Mouse (Mus musculus) erythroblast, adult 5-6 weeks (primary cell): ENCODE results near the gene Arhgap45. TPM values are rescaled to one million over a fixed set of nuclear protein-coding genes. Genes with fewer than 3 reads are reported as not detected.

Experiments used
- ATAC-seq: replicated peaks from 2 replicates; pipeline ENCODE4 v1.8.0; 2016; ENCODE audit warnings: moderate number of reproducible peaks, mild to moderate bottlenecking, moderate TSS enrichment, inconsistent platforms; ENCODE audit not compliant: poor library complexity, low FRiP score, severe bottlenecking
- total RNA-seq, 2 experiments: library from RNA; stranded (forward) in 1 of 2; stranded (reverse) in 1 of 2; fragments of 150-400 nt in 1 of 2; fragments of 200-764, 138-1000 nt in 1 of 2; gene quantifications; 2 replicates each; pipeline versions ENCODE4 v1.2.3 to v1.2.4; 2015 to 2017; ENCODE audit warnings: low replicate concordance in 2 of 2

Gene Arhgap45
- total RNA-seq, 2 experiments from 2014 or later = 23.1 to 35.8 TPM

- ATAC-seq = peak; percentile 42
Measured at GRCm38 (mm10) chr10:79986232-79986878, 30.1 kb upstream of the Arhgap45 start.

- ATAC-seq = 0 out of 2 replicates have a peak, but pooled peaks have one; percentile 12
Measured at GRCm38 (mm10) chr10:79986963-79987362, 29.5 kb upstream of the Arhgap45 start.

- no peak for ATAC-seq
Measured at GRCm38 (mm10) chr10:79987771-79988505, 28.5 kb upstream of the Arhgap45 start.

GRCm38 (mm10) chr10:79988506-79989271, 27.8 kb upstream of the Arhgap45 start, which contains the start of gene Cnn2:
Cnn2 (plus strand) TSS chr10:79988584.
- no peak for ATAC-seq

GRCm38 (mm10) chr10:79989272-79989786, 27.1 kb upstream of the Arhgap45 start:
- no peak for ATAC-seq

GRCm38 (mm10) chr10:79989870-79990269, 26.6 kb upstream of the Arhgap45 start:
- no peak for ATAC-seq

GRCm38 (mm10) chr10:79991099-79991498, 25.4 kb upstream of the Arhgap45 start:
- ATAC-seq = no peak

- ATAC-seq = no peak
Measured at GRCm38 (mm10) chr10:79991548-79991947, 24.9 kb upstream of the Arhgap45 start.

- ATAC-seq = no peak
Measured at GRCm38 (mm10) chr10:79994397-79995115, 21.9 kb upstream of the Arhgap45 start.

- no peak for ATAC-seq
Measured at GRCm38 (mm10) chr10:79995636-79996035, 20.8 kb upstream of the Arhgap45 start.

GRCm38 (mm10) chr10:79996272-79997033, 20.0 kb upstream of the Arhgap45 start, which contains the start of gene Abca7:
Abca7 (plus strand) TSS chr10:79996494.
- peak; percentile 84 for ATAC-seq

- ATAC-seq = peak; percentile 72
Measured at GRCm38 (mm10) chr10:79997034-79997760, 19.3 kb upstream of the Arhgap45 start.

- ATAC-seq = peak; percentile 29
Measured at GRCm38 (mm10) chr10:79997819-79998218, 18.6 kb upstream of the Arhgap45 start.

GRCm38 (mm10) chr10:80001945-80002344, 14.5 kb upstream of the Arhgap45 start:
- ATAC-seq = no peak

GRCm38 (mm10) chr10:80002829-80003228, 13.6 kb upstream of the Arhgap45 start:
- no peak for ATAC-seq

GRCm38 (mm10) chr10:80003374-80004232, 12.8 kb upstream of the Arhgap45 start:
- peak; percentile 38 for ATAC-seq

- no peak for ATAC-seq
Measured at GRCm38 (mm10) chr10:80004233-80004705, 12.2 kb upstream of the Arhgap45 start.
